Mouse (Mus musculus) right cerebral cortex, postnatal 14 days (tissue): ENCODE data around the gene Tas2r125.
"Not testable (repeated sequence)": the region's sequence is repeated elsewhere in the genome, so short reads cannot be mapped to it uniquely, and the experiment has no call there.

Experiments used
- DNase-seq: peaks from one replicate; pipeline ENCODE4 v3.0.0; 2022

Gene Tas2r125

DNA sequence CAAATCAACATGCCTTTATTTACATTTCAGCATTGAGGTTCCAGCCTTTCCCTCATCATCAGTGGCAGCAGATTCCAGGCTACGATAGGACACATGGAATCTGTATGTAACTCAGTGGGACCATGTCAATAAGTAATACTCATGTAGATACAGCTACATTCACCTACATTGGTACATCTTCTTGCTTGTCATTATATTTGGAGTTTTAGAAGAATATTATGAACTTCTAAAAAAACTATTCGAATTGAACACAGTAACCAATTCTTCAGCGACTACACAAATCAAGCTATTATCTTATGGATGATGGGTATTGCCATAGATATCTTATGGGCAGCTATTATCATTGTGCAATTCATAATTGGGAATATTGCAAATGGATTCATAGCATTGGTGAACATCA is at the start of gene Tas2r125:
Gene Tas2r125 (plus strand): TSS at position 301 of the 400 bp plus-strand sequence.
- DNase-seq, result no peak

DNA sequence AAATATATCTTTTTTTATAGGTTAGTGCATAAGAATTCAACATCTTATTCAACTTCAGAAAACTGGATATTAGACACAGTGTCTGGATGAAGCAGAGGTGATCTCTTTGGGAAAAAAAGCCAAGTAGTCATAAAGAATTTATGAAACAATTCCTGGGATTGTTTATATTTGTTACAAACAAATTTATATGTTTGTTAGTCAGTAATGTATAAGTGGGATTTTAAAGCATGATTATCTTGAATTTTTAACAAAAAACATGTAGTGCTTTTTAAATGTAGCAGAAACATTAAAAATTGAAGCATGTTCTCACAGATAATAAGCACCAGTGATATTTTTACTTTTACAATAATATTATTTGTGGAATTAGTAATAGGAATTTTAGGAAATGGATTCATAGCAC is 41.7 kb upstream of the Tas2r125 start, which contains the start of gene Tas2r110:
Gene Tas2r110 (plus strand): TSS at position 301 of the 400 bp plus-strand sequence.
- DNase-seq, result no peak

DNA sequence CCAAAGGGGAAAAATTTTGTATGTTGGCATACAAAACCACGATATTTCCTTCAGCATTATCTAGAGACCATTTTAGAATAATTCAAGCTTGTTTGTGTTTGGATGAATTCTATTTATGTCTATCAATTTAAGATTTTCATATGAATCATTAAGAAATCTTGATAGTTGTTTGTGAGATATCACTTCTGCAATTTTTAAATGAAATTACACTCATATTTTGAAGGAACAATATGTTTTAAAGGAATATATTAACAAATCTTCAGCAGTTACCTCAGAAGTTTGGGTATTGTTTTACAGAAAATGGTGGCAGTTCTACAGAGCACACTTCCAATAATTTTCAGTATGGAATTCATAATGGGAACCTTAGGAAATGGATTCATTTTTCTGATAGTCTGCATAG is 16.7 kb upstream of the Tas2r125 start, which contains the start of gene Tas2r113:
Gene Tas2r113 (plus strand): TSS at position 301 of the 400 bp plus-strand sequence.
- DNase-seq, result no peak

DNA sequence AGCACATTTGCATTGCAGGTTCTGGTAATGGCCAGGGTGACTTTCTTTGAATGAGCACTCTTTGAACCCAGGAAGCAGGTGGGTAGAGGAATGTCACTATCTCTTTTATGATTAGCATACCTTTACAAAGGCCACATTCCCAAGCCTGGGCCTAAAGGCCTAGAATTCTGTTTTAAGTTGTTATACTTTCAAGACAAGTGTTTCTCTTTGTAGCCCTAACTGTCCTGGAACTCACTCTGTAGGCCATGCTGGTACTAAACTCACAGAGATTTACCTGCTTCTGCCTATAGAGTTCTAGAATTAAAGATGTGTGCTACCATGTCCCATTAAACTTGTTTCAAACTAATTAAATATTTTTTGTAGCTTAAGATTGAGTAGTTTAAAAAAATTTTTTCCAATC is 31.9 kb downstream of the Tas2r125 start:
- not testable (repeated sequence) for DNase-seq

DNA sequence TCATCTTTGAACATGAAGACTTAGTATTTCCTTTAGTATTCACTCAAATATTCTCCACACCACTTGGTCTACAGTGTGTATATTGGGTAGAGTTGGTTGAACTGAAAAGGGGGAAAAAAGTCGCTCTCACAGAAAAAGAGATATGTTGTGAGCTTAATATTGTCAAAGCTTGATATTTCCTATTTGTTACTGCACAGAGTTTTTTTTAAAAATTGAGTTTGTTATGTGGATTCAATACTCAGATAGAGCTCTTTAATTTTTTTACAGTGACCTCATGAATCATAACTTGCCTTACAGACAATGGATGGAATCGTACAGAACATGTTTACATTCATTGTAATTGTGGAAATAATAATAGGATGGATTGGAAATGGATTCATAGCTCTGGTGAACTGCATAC is 41.4 kb downstream of the Tas2r125 start, which contains the start of gene Tas2r129:
Gene Tas2r129 (plus strand): TSS at position 301 of the 400 bp plus-strand sequence.
- no peak for DNase-seq

DNA sequence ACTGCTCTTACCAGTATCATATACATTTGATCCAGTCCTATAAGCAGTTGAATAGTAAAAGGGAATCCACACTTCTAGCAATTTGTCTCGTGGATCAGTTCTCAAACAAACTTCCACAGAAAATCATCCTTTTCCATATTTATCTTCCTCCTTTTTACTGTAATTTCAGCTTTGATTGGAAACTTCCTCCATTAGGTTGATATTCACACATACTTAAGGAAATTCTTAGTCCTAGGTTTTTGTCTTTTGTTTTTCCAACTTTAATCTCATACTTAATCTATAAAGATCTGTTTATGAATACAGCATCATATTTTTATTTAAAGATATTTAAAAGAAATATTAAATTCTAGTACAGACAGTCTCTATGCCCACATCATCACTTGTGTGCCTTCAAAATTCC is 48.4 kb downstream of the Tas2r125 start, which contains the start of gene Tas2r131:
Gene Tas2r131 (minus strand): TSS at position 101 of the 400 bp plus-strand sequence.
- DNase-seq, result no peak
